Mouse (Mus musculus) CD4-positive, CD25-positive, alpha-beta regulatory T cell, adult 4 months (primary cell): ENCODE data around the gene Ankle1. TPM values are rescaled to one million over a fixed set of nuclear protein-coding genes. Genes with fewer than 3 reads are reported as not detected.
A peak's percentile ranks its signal among the peaks of the same experiment; 100 is the strongest.
"Not testable (repeated sequence)": the region's sequence is repeated elsewhere in the genome, so short reads cannot be mapped to it uniquely, and the experiment has no call there.

Source experiments
- ATAC-seq: one replicate; pipeline ENCODE4 v1.8.0; 2017
- polyA plus RNA-seq, 2 experiments: library from polyadenylated mRNA; unstranded; fragments of 100-300 nt; shearing (Covaris generic); gene quantifications; one replicate each; pipeline ENCODE4 v1.2.1; 2017

The Ankle1 gene
- polyA plus RNA-seq, 2 experiments from 2014 or later, result 0.20 to 1.6 TPM

DNA sequence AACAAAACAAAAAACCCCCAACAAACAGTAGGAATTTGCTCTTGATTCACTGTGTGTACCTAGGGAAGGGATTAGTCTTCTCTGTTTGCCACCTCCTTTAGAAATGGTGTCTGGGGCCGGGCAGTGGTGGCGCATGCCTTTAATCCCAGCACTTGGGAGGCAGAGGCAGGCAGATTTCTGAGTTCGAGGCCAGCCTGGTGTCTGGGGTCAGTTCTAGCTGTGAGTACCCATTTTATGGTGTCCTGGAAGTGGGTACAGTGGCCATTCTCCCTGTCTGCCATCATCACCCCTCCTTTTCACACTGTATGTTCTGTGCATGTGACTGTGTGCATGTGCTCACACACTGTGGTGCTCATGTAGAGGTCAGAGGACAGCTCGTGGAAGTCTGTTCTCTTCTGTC lies 2.4 kb downstream of the Ankle1 start:
- no peak for ATAC-seq

GRCm38 (mm10) chr8:71411535-71412273 lies 5.9 kb downstream of the Ankle1 start:
- ATAC-seq, result peak; percentile 63

DNA sequence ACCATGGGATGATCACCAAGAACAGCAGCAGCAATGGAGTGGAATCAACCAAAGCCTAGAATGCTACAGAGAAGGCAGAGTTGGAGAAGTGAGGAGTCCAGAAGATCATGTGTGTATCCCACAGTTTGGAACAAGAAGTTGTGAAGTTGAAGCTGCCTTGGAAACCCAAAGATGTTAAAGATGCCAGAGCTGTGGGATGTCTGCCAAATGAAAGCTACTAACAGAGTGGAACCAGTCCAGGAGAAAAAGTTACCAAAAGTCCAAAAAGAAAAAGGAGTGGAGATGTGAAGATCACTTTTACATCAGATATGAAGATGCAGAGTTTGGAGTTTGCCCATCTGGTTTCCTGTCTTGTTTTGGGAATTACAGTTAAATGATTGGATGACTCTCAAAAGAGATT lies 16.3 kb downstream of the Ankle1 start:
- no peak for ATAC-seq

- ATAC-seq, result not testable (repeated sequence)
These were observed 27.1 kb downstream of the Ankle1 start for GRCm38 (mm10) chr8:71432935-71433334.

GRCm38 (mm10) chr8:71437041-71437440 lies 31.2 kb downstream of the Ankle1 start:
- ATAC-seq, result no peak

- ATAC-seq, result peak; percentile 74
These were observed 35.6 kb downstream of the Ankle1 start for GRCm38 (mm10) chr8:71441404-71441803.

GRCm38 (mm10) chr8:71445096-71445495 lies 39.3 kb downstream of the Ankle1 start:
- ATAC-seq, result no peak

DNA sequence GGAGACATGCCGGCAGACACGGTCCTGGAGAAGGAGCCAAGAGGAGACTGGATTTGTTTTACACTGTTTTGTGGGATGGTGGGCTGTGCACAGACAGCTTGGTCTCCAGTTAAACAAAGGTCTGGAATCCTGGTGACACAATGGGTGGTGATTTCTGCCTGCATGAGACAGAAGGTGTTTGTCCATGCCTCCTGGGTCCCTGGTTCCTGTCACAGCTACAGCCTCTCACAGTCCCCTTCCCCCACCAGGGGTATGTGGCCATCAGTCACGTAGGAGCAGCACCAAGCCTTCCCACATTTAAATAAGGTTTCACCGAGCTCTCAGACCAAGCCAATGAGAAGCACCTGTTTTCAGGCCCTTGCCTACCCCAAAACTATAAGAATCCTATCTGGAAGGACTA lies 45.5 kb downstream of the Ankle1 start:
- ATAC-seq, result no peak

DNA sequence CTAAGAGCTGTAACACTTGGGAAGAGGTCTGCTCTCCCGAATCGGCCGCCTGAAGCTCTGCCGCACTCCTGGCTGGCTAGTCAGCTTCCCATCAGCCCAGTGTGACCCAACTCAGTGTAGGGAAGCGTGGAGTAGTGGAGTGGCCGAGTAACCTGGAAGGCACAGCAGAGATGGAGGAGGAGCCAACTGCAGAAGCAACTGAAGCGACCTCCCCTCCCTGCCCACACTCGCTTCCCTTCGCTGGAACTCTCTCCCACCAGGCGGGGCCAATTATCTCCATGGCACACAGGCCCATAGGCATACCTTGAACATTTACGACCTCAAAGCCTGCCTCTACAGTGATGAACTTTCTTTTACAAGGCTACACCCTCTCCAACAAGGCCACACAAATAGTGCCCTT lies 46.0 kb downstream of the Ankle1 start:
- no peak for ATAC-seq

GRCm38 (mm10) chr8:71452669-71453068 lies 46.9 kb downstream of the Ankle1 start:
- no peak for ATAC-seq

DNA sequence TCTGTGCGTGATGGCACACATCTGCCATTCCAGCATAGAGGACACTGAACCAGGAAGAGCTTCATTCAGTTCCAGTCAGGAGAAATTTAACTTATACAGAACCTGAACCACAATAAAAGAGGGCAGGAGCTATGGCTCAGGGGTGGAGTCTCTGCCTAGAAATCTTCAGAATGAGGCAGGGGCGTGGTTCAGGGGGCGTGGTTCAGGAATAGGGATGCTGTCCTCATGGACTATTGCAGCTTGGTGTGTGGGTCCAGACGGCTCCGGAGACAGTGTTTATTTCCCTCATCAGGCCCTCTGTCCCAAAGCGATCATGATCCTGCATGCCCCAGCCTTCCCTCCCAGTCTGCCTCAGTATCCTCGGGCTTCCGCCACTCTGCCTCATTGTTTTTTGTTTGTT lies 48.9 kb downstream of the Ankle1 start:
- no peak for ATAC-seq

DNA sequence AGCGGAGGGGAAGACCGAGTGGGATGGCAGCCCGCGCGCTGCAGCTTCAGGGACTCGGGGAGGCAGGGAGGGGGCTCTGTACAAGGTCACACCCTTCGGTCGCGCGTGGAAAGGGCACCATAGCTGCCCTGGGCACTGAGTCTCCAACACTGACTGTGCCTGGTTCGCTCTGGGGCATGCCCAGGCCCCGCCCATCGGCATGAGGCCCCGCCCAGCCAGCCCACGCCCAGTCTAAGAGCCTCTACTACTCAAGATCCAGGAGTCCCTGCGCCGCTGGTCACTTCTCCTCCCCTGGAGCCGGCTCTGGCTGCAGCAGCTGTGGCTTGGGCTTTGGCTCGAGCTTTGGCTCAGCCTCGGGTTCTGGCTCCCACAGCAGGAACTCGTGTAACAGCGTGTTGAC lies 51.1 kb downstream of the Ankle1 start:
- ATAC-seq, result no peak

DNA sequence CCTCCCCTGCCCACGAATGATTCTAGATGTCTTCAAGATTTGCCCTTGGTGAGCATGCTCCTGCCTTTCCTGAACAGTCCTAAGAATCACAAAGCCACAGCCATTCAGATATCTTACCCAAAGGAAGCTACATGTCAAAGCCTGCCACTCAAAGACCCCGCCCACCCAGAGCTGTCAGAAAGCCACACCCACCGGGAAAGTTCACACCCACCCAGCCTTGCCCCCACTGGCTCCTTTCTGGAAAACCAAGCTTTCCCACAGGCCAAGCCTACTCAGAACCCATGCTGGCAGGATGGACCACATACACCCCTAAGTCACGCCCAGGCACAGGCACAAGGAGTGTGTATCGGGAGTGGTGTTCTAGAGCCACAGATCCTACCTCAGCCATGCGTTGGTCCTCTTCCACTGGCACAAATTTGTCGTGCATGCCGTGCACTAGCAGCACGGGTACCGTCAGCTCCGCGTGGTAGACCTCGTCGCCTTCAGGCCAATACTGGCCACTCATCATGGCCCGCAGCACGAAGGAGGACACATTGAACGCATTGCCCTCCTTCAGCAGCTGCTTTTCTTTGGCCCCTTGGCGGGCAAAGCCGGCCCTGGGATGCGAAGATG lies 52.0 kb downstream of the Ankle1 start:
- no peak for ATAC-seq

Other genes starting within 250 kb of the Ankle1 start
- 10 to 100 TPM; 13.8 to 16.6 TPM for gene Myo9b, start 133.3 kb upstream of the Ankle1 start, polyA plus RNA-seq
- 10 to 100 TPM; 43.6 to 45.4 TPM for gene Haus8, start 133.1 kb upstream of the Ankle1 start, polyA plus RNA-seq
- gene Use1, start 39.2 kb upstream of the Ankle1 start, polyA plus RNA-seq, result 100 to 1,000 TPM; 292 to 321 TPM
- gene Ocel1, start 34.7 kb upstream of the Ankle1 start, polyA plus RNA-seq, result 1 to 10 TPM; 3.9 to 4.1 TPM
- under 1 TPM in 1 of 2 experiments, not detected in 1; 0.36 TPM for gene Nr2f6, start 24.1 kb upstream of the Ankle1 start, polyA plus RNA-seq
- gene Ushbp1, start 10.2 kb upstream of the Ankle1 start, polyA plus RNA-seq, result not detected
- 10 to 100 TPM; 54.6 to 55.8 TPM for gene Babam1, start 9.1 kb upstream of the Ankle1 start, polyA plus RNA-seq
- 10 to 100 TPM; 16.3 to 19.5 TPM for gene Abhd8, start 57.6 kb downstream of the Ankle1 start, polyA plus RNA-seq
- 10 to 100 TPM; 65.1 to 82.9 TPM for gene Mrpl34, start 58.9 kb downstream of the Ankle1 start, polyA plus RNA-seq
- gene Dda1, start 63.2 kb downstream of the Ankle1 start, polyA plus RNA-seq, result 10 to 100 TPM; 22.5 to 22.7 TPM
- under 1 TPM in 1 of 2 experiments, not detected in 1; 0.20 TPM for gene Ano8, start 80.0 kb downstream of the Ankle1 start, polyA plus RNA-seq
- 1 to 10 TPM; 2.9 to 3.1 TPM for gene Gtpbp3, start 82.1 kb downstream of the Ankle1 start, polyA plus RNA-seq
- not detected for gene Plvap, start 105.7 kb downstream of the Ankle1 start, polyA plus RNA-seq
- not detected for gene Ccdc194, start 119.7 kb downstream of the Ankle1 start, polyA plus RNA-seq
- 100 to 1,000 TPM in 1 of 2 experiments, 10 to 100 TPM in 1; 75.3 to 150 TPM for gene Bst2, start 131.4 kb downstream of the Ankle1 start, polyA plus RNA-seq
- gene Mvb12a, start 136.9 kb downstream of the Ankle1 start, polyA plus RNA-seq, result 10 to 100 TPM; 45.1 to 58.2 TPM
- gene Tmem221, start 152.9 kb downstream of the Ankle1 start, polyA plus RNA-seq, result under 1 TPM in 1 of 2 experiments, not detected in 1; 0.79 TPM
- not detected for gene Nxnl1, start 160.6 kb downstream of the Ankle1 start, polyA plus RNA-seq
- gene Slc27a1, start 162.9 kb downstream of the Ankle1 start, polyA plus RNA-seq, result 10 to 100 TPM in 1 of 2 experiments, 1 to 10 TPM in 1; 3.4 to 13.6 TPM
- gene Pgls, start 186.2 kb downstream of the Ankle1 start, polyA plus RNA-seq, result 10 to 100 TPM; 51.5 to 53.4 TPM
- gene Fam129c, start 191.6 kb downstream of the Ankle1 start, polyA plus RNA-seq, result 1 to 10 TPM; 3.0 to 3.6 TPM
- 10 to 100 TPM; 10.8 to 12.2 TPM for gene Colgalt1, start 205.0 kb downstream of the Ankle1 start, polyA plus RNA-seq